Mouse (Mus musculus) erythroblast, embryonic 14.5 days (primary cell): Measurements from ENCODE around the gene Ctnnd2.

Experiments
- GATA1 ChIP-seq: IDR thresholded peaks from 2 replicates; pipeline ENCODE4 v1.6.1; 2012; ENCODE audit warnings: low read length, inconsistent platforms, mixed read lengths
- TAL1 ChIP-seq: IDR thresholded peaks from 3 replicates; pipeline ENCODE4 v1.6.1; 2012; ENCODE audit warnings: low read length, inconsistent platforms, mixed read lengths

GRCm38 (mm10) chr15:31022012-31022411 lies 849.6 kb downstream of the Ctnnd2 start:
- TF ChIP-seq GATA1 (no peak), TAL1 (no peak)
